Mouse (Mus musculus): ENCODE measurements around the gene Mapk11. TPM values are rescaled to one million over a fixed set of nuclear protein-coding genes. Genes with fewer than 3 reads are reported as not detected.

Gene Mapk11
- polyA plus RNA-seq, 1 experiment: 9.1 TPM

DNA sequence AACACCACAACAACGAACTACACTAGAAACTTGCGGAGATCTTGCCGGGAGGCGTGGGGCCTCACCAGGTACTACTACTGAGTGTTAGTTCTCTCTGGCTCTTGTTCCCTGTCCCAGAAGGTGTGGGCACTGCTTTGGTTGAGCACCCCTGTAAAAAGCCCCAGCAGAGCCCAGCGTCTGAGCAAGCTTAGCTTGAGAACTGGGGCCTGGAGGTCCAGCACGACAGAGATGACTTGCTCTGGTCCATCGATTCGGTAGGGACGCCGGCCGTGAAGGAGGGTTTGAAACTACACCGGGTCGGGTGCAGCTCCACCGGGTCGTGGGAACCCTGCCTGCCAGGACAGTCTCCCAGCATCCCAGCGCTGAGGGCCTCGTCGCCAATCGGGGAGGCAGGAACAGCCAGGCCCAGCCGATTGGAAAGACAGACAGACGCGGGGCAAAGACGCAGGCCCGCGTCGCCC lies 30.7 kb upstream of the Mapk11 start:
- H3K9ac ChIP-seq (ENCODE audit: low read depth, poor library complexity, severe bottlenecking): peak overlapping the region; percentile 81
- no peak for TF ChIP-seq POLR2A (IDR thresholded peaks at IDR 0.05; ENCODE audit: insufficient read depth, low read length)
- TF ChIP-seq CTCF (IDR thresholded peaks at IDR 0.05; ENCODE audit: low read depth, low read length): no peak
- no peak for TF ChIP-seq EP300 (IDR thresholded peaks at IDR 0.05; ENCODE audit: insufficient read depth, low read depth, low read length)
- no peaks in the 10 kb centered on the region for H3K9me3 ChIP-seq (replicated peaks; ENCODE audit: control insufficient read depth, insufficient read depth, low read length, poor library complexity, severe bottlenecking)
- no peaks in the 10 kb centered on the region for H3K36me3 ChIP-seq (ENCODE audit: control insufficient read depth, insufficient read depth, low read length, poor library complexity, severe bottlenecking)
- H3K27ac ChIP-seq (ENCODE audit: insufficient read depth, low read length): peak overlapping the region; percentile 68
- peak overlapping the region; percentile 88 for H3K4me3 ChIP-seq (ENCODE audit: low read depth, low read length)
- no peaks in the 10 kb centered on the region for H3K27me3 ChIP-seq (ENCODE audit: control insufficient read depth, insufficient read depth, low read length, poor library complexity, severe bottlenecking)
- peaks cover 11% of the 10 kb centered on the region for H3K4me1 ChIP-seq (ENCODE audit: control insufficient read depth, insufficient read depth, low read length)

DNA sequence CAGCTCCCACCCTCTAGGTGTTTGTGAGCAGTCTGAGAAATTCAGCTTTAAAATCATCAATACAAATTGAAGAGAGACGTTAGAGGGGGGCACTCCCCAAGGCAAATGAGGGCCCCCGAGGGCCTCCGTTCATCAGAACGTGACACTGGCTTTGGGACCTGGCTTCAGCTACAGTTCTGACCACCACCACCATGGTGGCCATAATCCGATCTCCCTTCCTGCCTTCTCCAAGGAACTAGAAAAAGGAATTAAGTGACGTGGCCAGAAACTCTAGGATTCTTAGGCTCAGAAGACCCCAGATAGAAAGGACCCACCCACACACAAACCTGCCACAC lies 30.2 kb upstream of the Mapk11 start:
- H3K4me1 ChIP-seq (ENCODE audit: control insufficient read depth, insufficient read depth, low read length): peaks cover 14% of the 10 kb centered on the region
- no peak for TF ChIP-seq CTCF (IDR thresholded peaks at IDR 0.05; ENCODE audit: low read depth, low read length)
- no peak for TF ChIP-seq EP300 (IDR thresholded peaks at IDR 0.05; ENCODE audit: insufficient read depth, low read depth, low read length)
- no peak for TF ChIP-seq POLR2A (IDR thresholded peaks at IDR 0.05; ENCODE audit: insufficient read depth, low read length)
- H3K4me3 ChIP-seq (ENCODE audit: low read depth, low read length): peak overlapping the region; percentile 88
- H3K27ac ChIP-seq (ENCODE audit: insufficient read depth, low read length): peak overlapping the region; percentile 68
- H3K9me3 ChIP-seq (replicated peaks; ENCODE audit: control insufficient read depth, insufficient read depth, low read length, poor library complexity, severe bottlenecking): no peaks in the 10 kb centered on the region
- no peaks in the 10 kb centered on the region for H3K36me3 ChIP-seq (ENCODE audit: control insufficient read depth, insufficient read depth, low read length, poor library complexity, severe bottlenecking)
- H3K9ac ChIP-seq (ENCODE audit: low read depth, poor library complexity, severe bottlenecking): peak overlapping the region; percentile 81
- H3K27me3 ChIP-seq (ENCODE audit: control insufficient read depth, insufficient read depth, low read length, poor library complexity, severe bottlenecking): no peaks in the 10 kb centered on the region

DNA sequence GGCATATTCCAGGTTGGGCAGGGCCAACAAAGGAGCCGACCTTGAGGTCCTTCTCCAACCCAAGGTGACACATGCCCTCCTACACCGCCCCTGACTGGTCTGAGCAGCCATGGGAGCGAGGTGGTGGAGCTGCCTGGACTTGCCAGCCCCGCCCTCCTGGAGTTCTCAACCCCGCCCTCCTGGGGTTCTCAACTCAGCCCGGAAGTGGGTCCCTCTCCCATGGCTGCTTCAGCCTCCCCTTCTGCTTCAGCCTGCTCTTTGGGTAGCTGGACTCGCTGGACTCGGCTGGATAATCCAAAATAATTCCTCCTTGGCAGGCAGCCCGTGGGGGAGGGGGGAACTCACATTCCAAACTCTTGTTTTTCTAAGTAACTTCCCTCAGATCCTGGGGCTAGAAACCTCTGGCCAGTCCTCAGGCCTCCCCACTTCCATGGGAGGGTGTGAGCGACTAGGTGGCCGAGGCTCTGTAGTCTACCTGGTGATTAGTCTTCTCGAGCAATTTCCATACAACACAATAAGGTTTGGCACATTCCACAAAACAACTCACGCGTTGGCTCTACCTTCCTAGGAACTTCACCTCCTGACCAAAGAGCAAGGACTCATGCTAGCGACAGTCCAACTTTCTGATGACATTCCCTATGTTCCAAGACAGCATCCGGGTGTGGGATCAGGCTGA lies 29.7 kb upstream of the Mapk11 start:
- peak overlapping the region; percentile 68 for H3K27ac ChIP-seq (ENCODE audit: insufficient read depth, low read length)

DNA sequence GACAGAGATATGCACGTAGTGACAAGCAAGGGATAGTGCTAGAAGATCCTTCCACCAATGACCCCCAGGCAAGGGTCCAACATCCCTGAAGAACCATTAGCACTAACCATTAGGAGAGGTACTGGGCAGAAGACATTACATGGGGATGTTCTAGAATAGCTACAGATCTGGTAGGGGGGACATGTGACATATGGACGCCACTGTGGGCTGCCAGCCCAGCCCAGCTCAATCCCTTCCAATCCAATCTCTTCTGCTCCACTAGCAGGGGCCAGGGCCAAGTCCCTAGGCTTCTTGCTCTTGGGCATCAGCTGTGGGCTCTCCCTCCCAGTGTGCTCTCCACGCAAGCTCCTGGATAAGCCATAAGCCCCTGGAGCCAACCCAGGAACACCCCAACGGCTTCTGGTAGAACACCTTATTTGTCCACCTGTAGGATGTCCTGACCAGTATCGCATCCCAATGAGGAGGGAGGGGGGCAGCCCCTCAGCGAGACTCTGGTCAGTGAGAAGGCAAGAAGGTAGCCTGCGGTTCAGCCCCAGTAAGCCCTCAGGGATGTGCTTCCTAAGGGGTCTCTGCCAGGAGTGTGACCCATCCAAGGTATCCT lies 28.9 kb upstream of the Mapk11 start:
- TF ChIP-seq POLR2A (IDR thresholded peaks at IDR 0.05; ENCODE audit: insufficient read depth, low read length): no peak
- TF ChIP-seq EP300 (IDR thresholded peaks at IDR 0.05; ENCODE audit: insufficient read depth, low read depth, low read length): no peak
- TF ChIP-seq CTCF (IDR thresholded peaks at IDR 0.05; ENCODE audit: low read depth, low read length): no peak
- H3K4me1 ChIP-seq (ENCODE audit: control insufficient read depth, insufficient read depth, low read length): peaks cover 14% of the 10 kb centered on the region

More for the DNA sequence above, 29.7 kb upstream of the Mapk11 start:
- Histone ChIP-seq H3K36me3 (ENCODE audit: control insufficient read depth, insufficient read depth, low read length, poor library complexity, severe bottlenecking) (no peaks in the 10 kb centered on the region), H3K27me3 (ENCODE audit: control insufficient read depth, insufficient read depth, low read length, poor library complexity, severe bottlenecking) (no peaks in the 10 kb centered on the region), H3K9me3 (replicated peaks; ENCODE audit: control insufficient read depth, insufficient read depth, low read length, poor library complexity, severe bottlenecking) (no peaks in the 10 kb centered on the region), H3K4me1 (ENCODE audit: control insufficient read depth, insufficient read depth, low read length) (peaks cover 14% of the 10 kb centered on the region), H3K4me3 (ENCODE audit: low read depth, low read length) (peak overlapping the region; percentile 88), H3K9ac (ENCODE audit: low read depth, poor library complexity, severe bottlenecking) (peak overlapping the region; percentile 81)
- TF ChIP-seq EP300 (IDR thresholded peaks at IDR 0.05; ENCODE audit: insufficient read depth, low read depth, low read length) (peak; percentile 94), CTCF (IDR thresholded peaks at IDR 0.05; ENCODE audit: low read depth, low read length) (no peak), POLR2A (IDR thresholded peaks at IDR 0.05; ENCODE audit: insufficient read depth, low read length) (peak; percentile 47)

DNA sequence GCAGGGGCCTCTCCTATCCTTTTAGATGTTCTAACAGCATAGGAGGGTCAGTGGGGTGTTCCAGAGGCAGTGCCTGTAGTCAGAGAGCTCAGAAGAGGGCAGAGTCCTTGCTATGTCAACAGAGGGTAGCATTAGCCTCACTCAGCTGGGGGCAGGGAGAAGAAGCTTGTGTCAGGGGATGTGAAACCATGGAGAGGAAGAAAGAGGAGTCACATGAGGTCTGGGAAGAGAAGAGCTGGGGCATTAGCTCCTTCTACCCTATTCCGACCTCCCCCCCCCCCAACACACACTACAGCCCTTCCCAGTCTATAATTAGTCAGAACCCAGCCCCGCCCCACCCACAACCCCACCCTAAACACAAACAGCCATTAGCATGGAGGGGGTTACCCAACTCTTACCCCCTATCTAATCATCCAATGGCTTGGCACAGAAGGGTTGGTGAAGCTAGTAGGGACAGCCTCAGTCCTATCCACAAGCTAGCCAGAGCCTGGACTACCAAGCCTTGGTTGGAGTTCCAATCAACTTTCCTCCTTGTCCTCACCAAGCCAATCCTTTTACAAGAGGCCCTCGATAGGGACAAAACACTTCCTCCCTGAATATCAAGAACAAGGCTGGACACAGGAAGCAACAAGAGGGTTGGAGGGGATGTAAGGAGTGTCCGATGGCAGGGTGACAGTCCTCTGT lies 28.3 kb upstream of the Mapk11 start:
- Histone ChIP-seq H3K9me3 (replicated peaks; ENCODE audit: control insufficient read depth, insufficient read depth, low read length, poor library complexity, severe bottlenecking) (no peaks in the 10 kb centered on the region), H3K27ac (ENCODE audit: insufficient read depth, low read length) (peak overlapping the region; percentile 83), H3K4me3 (ENCODE audit: low read depth, low read length) (peak overlapping the region; percentile 31; the same call in 1 of the 2 replicates), H3K27me3 (ENCODE audit: control insufficient read depth, insufficient read depth, low read length, poor library complexity, severe bottlenecking) (no peaks in the 10 kb centered on the region), H3K36me3 (ENCODE audit: control insufficient read depth, insufficient read depth, low read length, poor library complexity, severe bottlenecking) (no peaks in the 10 kb centered on the region), H3K4me1 (ENCODE audit: control insufficient read depth, insufficient read depth, low read length) (peaks cover 14% of the 10 kb centered on the region), H3K9ac (ENCODE audit: low read depth, poor library complexity, severe bottlenecking) (0 out of 2 replicates have a peak overlapping the region, but pooled peaks have one; percentile 81)
- TF ChIP-seq POLR2A (IDR thresholded peaks at IDR 0.05; ENCODE audit: insufficient read depth, low read length) (no peak), CTCF (IDR thresholded peaks at IDR 0.05; ENCODE audit: low read depth, low read length) (no peak), EP300 (IDR thresholded peaks at IDR 0.05; ENCODE audit: insufficient read depth, low read depth, low read length) (no peak)

More for the DNA sequence above, 28.9 kb upstream of the Mapk11 start:
- Histone ChIP-seq H3K27ac (ENCODE audit: insufficient read depth, low read length) (peak overlapping the region; percentile 66), H3K9ac (ENCODE audit: low read depth, poor library complexity, severe bottlenecking) (peak overlapping the region; percentile 81; the same call in 1 of the 2 replicates), H3K27me3 (ENCODE audit: control insufficient read depth, insufficient read depth, low read length, poor library complexity, severe bottlenecking) (no peaks in the 10 kb centered on the region), H3K36me3 (ENCODE audit: control insufficient read depth, insufficient read depth, low read length, poor library complexity, severe bottlenecking) (no peaks in the 10 kb centered on the region), H3K9me3 (replicated peaks; ENCODE audit: control insufficient read depth, insufficient read depth, low read length, poor library complexity, severe bottlenecking) (no peaks in the 10 kb centered on the region), H3K4me3 (ENCODE audit: low read depth, low read length) (peak overlapping the region; percentile 88)

Measured in ES-Bruce4 (cell line).